Mouse (Mus musculus): ENCODE measurements around the gene Klhl31.

Klhl31 gene

GRCm38 (mm10) chr9:77636450-77636951 lies at the start of gene Klhl31:
Gene Klhl31 (plus strand): TSS chr9:77636500.
- DNase-seq = no peak

GRCm38 (mm10) chr9:77586806-77587591 lies 49.3 kb upstream of the Klhl31 start:
- DNase-seq = no peak

- no peak for DNase-seq
These were observed 48.7 kb upstream of the Klhl31 start for GRCm38 (mm10) chr9:77587616-77588015.

- DNase-seq = no peak
These were observed 46.8 kb upstream of the Klhl31 start for GRCm38 (mm10) chr9:77589496-77589895.

GRCm38 (mm10) chr9:77592423-77592822 lies 43.9 kb upstream of the Klhl31 start:
- DNase-seq = peak; percentile 79

- DNase-seq = no peak
These were observed 41.2 kb upstream of the Klhl31 start for GRCm38 (mm10) chr9:77595006-77595626.

- peak; percentile 80 for DNase-seq
These were observed 39.9 kb upstream of the Klhl31 start for GRCm38 (mm10) chr9:77596355-77596754.

- DNase-seq = no peak
These were observed 37.7 kb upstream of the Klhl31 start for GRCm38 (mm10) chr9:77598560-77598959.

- no peak for DNase-seq
These were observed 33.7 kb upstream of the Klhl31 start for GRCm38 (mm10) chr9:77602302-77603266.

GRCm38 (mm10) chr9:77603965-77604509 lies 32.3 kb upstream of the Klhl31 start:
- no peak for DNase-seq

- no peak for DNase-seq
These were observed 29.0 kb upstream of the Klhl31 start for GRCm38 (mm10) chr9:77607295-77607694.

- DNase-seq = peak; percentile 66
These were observed 28.5 kb upstream of the Klhl31 start for GRCm38 (mm10) chr9:77607840-77608239.

- no peak for DNase-seq
These were observed 25.5 kb upstream of the Klhl31 start for GRCm38 (mm10) chr9:77610811-77611210.

- no peak for DNase-seq
These were observed 24.0 kb upstream of the Klhl31 start for GRCm38 (mm10) chr9:77612349-77612748.

- DNase-seq = no peak
These were observed 20.4 kb upstream of the Klhl31 start for GRCm38 (mm10) chr9:77615868-77616267.

- no peak for DNase-seq
These were observed 19.5 kb upstream of the Klhl31 start for GRCm38 (mm10) chr9:77616796-77617195.

GRCm38 (mm10) chr9:77617751-77618150 lies 18.5 kb upstream of the Klhl31 start:
- no peak for DNase-seq

- no peak for DNase-seq
These were observed 17.9 kb upstream of the Klhl31 start for GRCm38 (mm10) chr9:77618392-77618791.

GRCm38 (mm10) chr9:77620077-77620476 lies 16.2 kb upstream of the Klhl31 start:
- DNase-seq = no peak

- no peak for DNase-seq
These were observed 15.8 kb upstream of the Klhl31 start for GRCm38 (mm10) chr9:77620482-77620881.

- DNase-seq = no peak
These were observed 13.4 kb upstream of the Klhl31 start for GRCm38 (mm10) chr9:77622874-77623273.

GRCm38 (mm10) chr9:77623318-77624050 lies 12.8 kb upstream of the Klhl31 start:
- no peak for DNase-seq

Measured in thymus, postnatal 14 days (tissue).